Mouse (Mus musculus) C2C12 (cell line): ENCODE measurements at regions not wholly inside any gene's neighbourhood (a gene's known extent, or its start where the extent isn't known, plus 50 kb on each side); places are given as distances from the start of the nearest gene placed in this dataset.

Experiments used
- H3K27me3 ChIP-seq: one replicate; pipeline ENCODE4 v1.6.1; 2011; ENCODE audit not compliant: control insufficient read depth, insufficient read depth, insufficient read length
- H3K36me3 ChIP-seq: one replicate; pipeline ENCODE4 v1.6.1; 2011; ENCODE audit not compliant: control insufficient read depth, insufficient read depth
- H3K4me3 ChIP-seq: one replicate; pipeline ENCODE4 v1.5.1; 2011; ENCODE audit warnings: mild to moderate bottlenecking, control low read depth; ENCODE audit not compliant: poor library complexity, insufficient read depth, severe bottlenecking
- H3K79me2 ChIP-seq: one replicate; pipeline ENCODE4 v1.6.1; 2011; ENCODE audit not compliant: control insufficient read depth, insufficient read depth
- H3K79me3 ChIP-seq: one replicate; pipeline ENCODE4 v1.6.1; 2011; ENCODE audit warnings: low read depth, control low read depth
- H3ac ChIP-seq: one replicate; pipeline ENCODE3; 2011; ENCODE audit warnings: low read depth; ENCODE audit not compliant: control insufficient read depth, insufficient read length
- CEBPB ChIP-seq: IDR thresholded peaks from one replicate; pipeline ENCODE4 v1.6.1; 2011; ENCODE audit warnings: low read depth, mild to moderate bottlenecking, control low read depth, moderate library complexity
- CTCF ChIP-seq: IDR thresholded peaks from one replicate; pipeline ENCODE4 v1.5.1; 2011; ENCODE audit not compliant: control insufficient read depth, insufficient read depth, insufficient read length
- FOSL1 ChIP-seq: IDR thresholded peaks from one replicate; pipeline ENCODE4 v1.8.0; 2011; ENCODE audit warnings: mild to moderate bottlenecking, low read length; ENCODE audit not compliant: poor library complexity, insufficient read depth, severe bottlenecking
- MAX ChIP-seq: IDR thresholded peaks from one replicate; pipeline ENCODE4 v1.6.1; 2011; ENCODE audit warnings: mild to moderate bottlenecking, control low read depth
- MYOD1 ChIP-seq: IDR thresholded peaks from one replicate; pipeline ENCODE4 v1.6.1; 2011; ENCODE audit warnings: low read depth; ENCODE audit not compliant: control insufficient read depth, insufficient read length
- MYOG ChIP-seq: IDR thresholded peaks from one replicate; pipeline ENCODE4 v1.6.1; 2011; ENCODE audit not compliant: control insufficient read depth, insufficient read length; ENCODE audit errors: extremely low read depth
- USF1 ChIP-seq: IDR thresholded peaks from one replicate; pipeline ENCODE4 v1.6.1; 2011; ENCODE audit warnings: low read depth, mild to moderate bottlenecking, control low read depth, moderate library complexity

DNA sequence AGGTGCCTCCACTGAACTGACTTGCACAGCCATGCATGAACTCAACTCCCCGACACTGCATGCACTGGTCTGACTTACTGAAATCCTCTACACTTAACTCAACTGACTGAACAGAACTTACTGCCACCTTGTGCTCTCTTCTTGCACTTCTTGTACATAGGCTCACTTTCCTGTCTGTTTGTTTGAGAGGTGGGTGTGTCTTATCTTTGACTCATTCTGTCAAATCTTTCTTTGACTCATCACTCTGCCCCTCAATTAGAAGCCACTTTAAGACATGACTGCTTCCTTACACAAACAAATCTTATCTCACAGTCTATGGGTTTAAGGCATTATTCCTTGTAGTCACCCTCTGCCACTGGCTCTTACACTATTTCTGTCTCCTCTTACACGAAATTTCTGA, 505.5 kb downstream of the Brinp3 start:
- H3K79me2 ChIP-seq, result no peaks in the 10 kb centered on the region
- H3K36me3 ChIP-seq, result no peaks in the 10 kb centered on the region
- no peaks in the 10 kb centered on the region for H3K79me3 ChIP-seq
- no peaks in the 10 kb centered on the region for H3K27me3 ChIP-seq
- TF ChIP-seq MAX (no peak), FOSL1 (no peak), CTCF (no peak), USF1 (no peak), MYOD1 (no peak), CEBPB (no peak), MYOG (no peak)
- no peak overlapping the region for H3K4me3 ChIP-seq
- H3ac ChIP-seq, result no peak overlapping the region

DNA sequence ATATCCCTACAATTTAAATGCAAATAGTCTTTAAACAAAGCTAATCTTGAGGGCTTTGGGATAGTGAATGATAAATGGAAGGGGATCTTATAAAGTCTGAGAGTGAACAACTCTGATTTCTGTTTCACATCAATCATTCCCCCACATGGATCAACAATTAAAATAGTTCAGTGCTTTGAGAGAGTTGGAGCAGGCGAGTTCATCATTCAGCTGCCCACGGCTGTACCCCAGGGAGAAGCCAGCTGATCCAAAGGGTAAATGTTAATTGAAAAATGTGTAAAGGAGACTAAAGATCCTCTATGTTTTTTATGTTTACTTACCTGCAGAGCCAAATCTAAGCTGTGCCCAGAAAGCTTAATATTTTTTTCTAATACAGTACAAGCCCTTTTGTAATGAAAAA, 553.2 kb downstream of the Brinp3 start:
- H3K4me3 ChIP-seq, result no peak overlapping the region
- no peaks in the 10 kb centered on the region for H3K79me3 ChIP-seq
- no peak overlapping the region for H3ac ChIP-seq
- no peaks in the 10 kb centered on the region for H3K79me2 ChIP-seq
- TF ChIP-seq FOSL1 (no peak), MAX (no peak), MYOG (no peak), CTCF (no peak), CEBPB (no peak), USF1 (no peak), MYOD1 (no peak)
- H3K27me3 ChIP-seq, result no peaks in the 10 kb centered on the region
- H3K36me3 ChIP-seq, result no peaks in the 10 kb centered on the region

DNA sequence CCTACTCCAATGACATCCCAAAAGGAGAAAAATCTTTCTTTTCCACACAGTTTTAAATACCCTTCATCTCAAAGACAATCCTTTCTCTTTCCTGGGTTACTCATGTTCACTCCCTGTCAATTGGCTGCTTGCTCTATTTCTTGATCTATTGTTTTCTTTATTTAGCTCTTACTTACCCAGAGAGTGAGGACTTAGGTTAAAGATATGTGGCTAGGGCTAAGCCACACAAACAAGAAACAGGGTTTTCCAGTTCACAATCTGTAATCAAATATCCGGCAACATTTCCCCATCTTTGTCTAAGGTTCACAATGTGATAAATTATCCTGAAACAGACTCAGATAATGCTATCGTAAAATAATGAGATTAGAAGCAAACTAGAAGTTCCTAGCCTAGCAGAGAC, 563.9 kb downstream of the Brinp3 start:
- no peaks in the 10 kb centered on the region for H3K27me3 ChIP-seq
- TF ChIP-seq USF1, result no peak
- TF ChIP-seq MYOG, result no peak
- H3K79me2 ChIP-seq, result no peaks in the 10 kb centered on the region
- H3ac ChIP-seq, result no peak overlapping the region
- no peaks in the 10 kb centered on the region for H3K36me3 ChIP-seq
- H3K4me3 ChIP-seq, result no peak overlapping the region
- no peaks in the 10 kb centered on the region for H3K79me3 ChIP-seq

DNA sequence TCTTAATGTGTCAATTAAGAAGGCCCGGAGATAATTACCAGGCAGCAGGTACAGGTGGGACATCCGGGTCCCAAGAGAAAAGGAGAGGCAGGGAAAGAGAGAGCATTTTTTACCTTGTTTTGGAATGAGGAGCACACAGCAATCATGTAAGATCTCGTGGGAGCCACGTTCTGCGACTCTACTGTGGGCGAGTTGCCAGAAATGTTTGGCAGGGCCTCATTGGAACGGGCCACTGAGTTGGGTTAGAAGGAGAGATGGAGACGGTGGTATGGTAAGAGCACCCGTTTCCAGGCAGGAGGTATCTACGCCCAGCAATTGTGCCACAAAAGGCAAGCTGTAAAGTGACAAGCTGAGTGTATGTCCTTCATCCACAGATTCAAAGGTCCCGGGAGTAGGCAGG, 579.6 kb downstream of the Brinp3 start:
- no peak overlapping the region for H3ac ChIP-seq
- H3K27me3 ChIP-seq, result no peaks in the 10 kb centered on the region
- TF ChIP-seq CEBPB (no peak), CTCF (no peak), MYOG (no peak), FOSL1 (no peak), MAX (no peak), USF1 (no peak), MYOD1 (no peak)
- no peaks in the 10 kb centered on the region for H3K36me3 ChIP-seq
- H3K79me3 ChIP-seq, result no peaks in the 10 kb centered on the region
- H3K79me2 ChIP-seq, result no peaks in the 10 kb centered on the region
- H3K4me3 ChIP-seq, result no peak overlapping the region

DNA sequence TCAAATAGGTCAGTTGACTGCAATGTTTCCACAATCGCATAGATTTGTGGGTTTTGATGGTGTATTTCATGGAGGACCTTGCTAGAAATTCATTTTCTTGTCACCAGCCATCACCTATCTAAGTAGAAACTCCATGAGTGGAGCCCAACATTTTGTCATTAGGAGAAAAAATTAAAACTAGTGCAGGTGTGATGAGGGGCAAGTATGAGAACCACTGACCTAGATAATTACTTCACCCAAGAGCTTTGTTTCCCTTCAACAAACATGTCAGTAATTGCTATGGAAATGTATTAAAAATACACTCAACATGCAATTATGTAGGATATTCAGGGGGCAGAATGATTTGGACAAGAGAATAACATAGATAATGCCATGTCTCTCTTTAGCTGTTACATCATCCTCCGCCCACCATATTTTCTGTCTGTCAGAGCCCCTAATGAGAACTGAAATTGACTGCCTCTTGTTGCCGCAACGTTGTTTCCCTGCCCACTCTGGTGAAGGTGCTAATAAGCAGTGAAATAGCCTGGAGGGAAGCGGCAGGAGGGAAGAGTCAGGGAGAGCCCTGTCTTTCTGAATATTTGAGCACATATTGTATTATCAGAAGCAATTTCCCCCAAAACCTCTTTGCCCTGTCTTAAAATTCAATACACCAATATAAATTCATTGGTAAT, 589.7 kb downstream of the Brinp3 start:
- Histone ChIP-seq H3K79me3 (no peaks in the 10 kb centered on the region), H3K27me3 (no peaks in the 10 kb centered on the region), H3K4me3 (no peak overlapping the region), H3K36me3 (no peaks in the 10 kb centered on the region), H3K79me2 (no peaks in the 10 kb centered on the region), H3ac (no peak overlapping the region)
- no peak for TF ChIP-seq FOSL1
- TF ChIP-seq USF1, result no peak
- no peak for TF ChIP-seq CEBPB
- TF ChIP-seq MYOD1, result no peak
- no peak for TF ChIP-seq MAX
- no peak for TF ChIP-seq MYOG
- no peak for TF ChIP-seq CTCF

DNA sequence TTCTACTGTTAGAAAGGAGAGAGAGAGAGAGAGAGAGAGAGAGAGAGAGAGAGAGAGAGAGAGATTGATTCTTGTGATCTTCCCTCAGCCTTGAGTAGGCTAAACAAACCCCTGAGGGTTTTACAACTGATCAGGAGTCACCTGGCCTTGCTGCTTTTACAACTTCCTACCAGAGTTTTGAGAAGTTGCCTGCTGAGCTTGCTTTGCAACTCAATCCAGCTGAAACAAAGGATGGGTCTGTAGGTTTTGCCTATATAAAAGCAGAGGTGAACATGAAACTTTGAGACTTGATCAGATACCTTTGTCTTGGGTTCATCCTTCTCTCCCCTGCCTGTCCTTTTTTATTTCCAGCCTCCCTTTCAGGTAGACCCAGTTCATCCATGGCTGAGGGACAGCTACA, 631.0 kb downstream of the Brinp3 start:
- Histone ChIP-seq H3K36me3 (no peaks in the 10 kb centered on the region), H3K79me3 (no peaks in the 10 kb centered on the region), H3K79me2 (no peaks in the 10 kb centered on the region), H3K27me3 (no peaks in the 10 kb centered on the region), H3K4me3 (no peak overlapping the region), H3ac (no peak overlapping the region)
- TF ChIP-seq MYOG, result no peak
- TF ChIP-seq MAX, result no peak
- TF ChIP-seq MYOD1, result no peak
- TF ChIP-seq USF1, result no peak
- no peak for TF ChIP-seq CEBPB
- TF ChIP-seq CTCF, result no peak
- TF ChIP-seq FOSL1, result no peak
